Mouse (Mus musculus) left cerebral cortex, adult 18-20 months (tissue): Measurements from ENCODE around the gene Gm10401. TPM values are rescaled to one million over a fixed set of nuclear protein-coding genes. Genes with fewer than 3 reads are reported as not detected.

Source experiments
- DNase-seq, 2 experiments: peaks; one replicate each; pipeline ENCODE4 v3.0.0; 2021 to 2022; ENCODE audit warnings: low spot score in 2 of 2, mixed read lengths in 1 of 2
- long read RNA-seq, 2 experiments: library from polyadenylated mRNA; stranded (forward); transcript quantifications; one replicate each; pipeline ENCODE4 v2.0.0; 2021
- total RNA-seq, 2 experiments: library from RNA; stranded (reverse); gene quantifications; 2 replicates each; pipeline ENCODE4 v1.2.3; 2021

Gene Gm10401
- not detected for total RNA-seq
- long read RNA-seq, experiment 1: 0 reads
- long read RNA-seq, experiment 2: 0 reads

- DNase-seq: no peak
Observed at GRCm38 (mm10) chr5:115098195-115098594, at the start of gene Gm10401. Gene Gm10401, minus strand, starts transcription at chr5:115098295.

- no peak for DNase-seq
Observed at GRCm38 (mm10) chr5:115147388-115147787, 49.3 kb upstream of the Gm10401 start.

- no peak for DNase-seq
Observed at GRCm38 (mm10) chr5:115146747-115147130, 48.6 kb upstream of the Gm10401 start.

GRCm38 (mm10) chr5:115145976-115146746 lies 48.1 kb upstream of the Gm10401 start:
- no peak for DNase-seq

- no peak for DNase-seq
Observed at GRCm38 (mm10) chr5:115145253-115145968, 47.3 kb upstream of the Gm10401 start.

- DNase-seq: no peak
Observed at GRCm38 (mm10) chr5:115144471-115144870, 46.4 kb upstream of the Gm10401 start.

- DNase-seq: peak in 1 of 2 experiments; percentile 32
Observed at GRCm38 (mm10) chr5:115143552-115143951, 45.5 kb upstream of the Gm10401 start.

- no peak for DNase-seq
Observed at GRCm38 (mm10) chr5:115142166-115142697, 44.1 kb upstream of the Gm10401 start.

GRCm38 (mm10) chr5:115140726-115141125 lies 42.6 kb upstream of the Gm10401 start:
- no peak for DNase-seq

GRCm38 (mm10) chr5:115139124-115139523 lies 41.0 kb upstream of the Gm10401 start:
- no peak for DNase-seq

GRCm38 (mm10) chr5:115134234-115135165 lies 36.4 kb upstream of the Gm10401 start, which contains the start of gene Unc119b:
Gene Unc119b, minus strand, starts transcription at chr5:115134975.
- peak; percentile 80 to 86 for DNase-seq

GRCm38 (mm10) chr5:115133358-115134066 lies 35.4 kb upstream of the Gm10401 start:
- no peak for DNase-seq

- no peak for DNase-seq
Observed at GRCm38 (mm10) chr5:115132465-115132864, 34.4 kb upstream of the Gm10401 start.

GRCm38 (mm10) chr5:115129328-115129727 lies 31.2 kb upstream of the Gm10401 start:
- no peak for DNase-seq

GRCm38 (mm10) chr5:115127421-115128179 lies 29.5 kb upstream of the Gm10401 start:
- DNase-seq: no peak

- no peak for DNase-seq
Observed at GRCm38 (mm10) chr5:115126578-115127312, 28.6 kb upstream of the Gm10401 start.

GRCm38 (mm10) chr5:115125211-115125871 lies 27.2 kb upstream of the Gm10401 start:
- peak; percentile 86 to 92 for DNase-seq

- DNase-seq: no peak
Observed at GRCm38 (mm10) chr5:115124690-115125089, 26.6 kb upstream of the Gm10401 start.
